Mouse (Mus musculus) frontal cortex, postnatal 25 days (tissue): ENCODE results near the gene Npas2.

ENCODE experiments used
- DNase-seq, 2 experiments: peaks; one replicate each; pipeline ENCODE4 v3.0.0; 2022; ENCODE audit warnings: low spot score in 2 of 2

Npas2 gene

DNA sequence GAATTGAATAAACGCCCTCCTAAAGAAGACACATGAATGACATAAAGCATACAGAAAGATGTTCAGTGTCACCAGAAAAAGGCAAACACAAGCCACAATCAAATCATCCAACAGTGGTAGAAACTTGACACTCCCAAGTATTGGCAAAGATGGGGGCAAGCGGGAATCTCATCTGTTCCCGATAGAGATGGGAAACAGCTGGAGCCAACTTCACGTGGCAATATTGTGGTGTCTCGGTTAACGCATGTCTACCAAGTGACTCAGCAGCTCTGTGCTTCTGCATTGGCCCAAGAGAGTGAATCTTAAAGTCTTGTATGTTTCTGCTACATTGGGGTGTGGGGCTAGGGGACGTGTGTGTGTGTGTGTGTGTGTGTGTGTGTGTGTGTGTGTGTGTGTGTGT is 89.8 kb downstream of the Npas2 start:
- no peak for DNase-seq

DNA sequence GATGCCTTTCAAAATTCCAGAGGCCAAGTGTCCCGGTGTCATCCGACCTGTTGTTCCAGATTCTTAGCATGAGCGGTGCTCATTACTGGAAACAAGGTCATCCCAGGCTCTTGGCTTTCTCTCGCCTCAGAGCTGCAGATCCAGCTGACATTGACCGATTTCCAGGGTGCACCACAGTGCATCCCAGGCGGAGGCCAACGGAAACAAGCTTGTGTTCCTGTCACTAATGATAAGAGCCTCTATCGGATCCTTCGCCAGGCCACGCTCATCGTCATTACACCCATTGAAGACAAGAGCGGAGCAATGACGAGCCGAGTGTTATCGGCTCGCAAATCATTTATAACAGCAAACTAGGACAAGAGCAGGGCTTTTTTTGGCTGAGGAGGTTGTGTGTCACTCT is 91.3 kb downstream of the Npas2 start:
- no peak for DNase-seq

DNA sequence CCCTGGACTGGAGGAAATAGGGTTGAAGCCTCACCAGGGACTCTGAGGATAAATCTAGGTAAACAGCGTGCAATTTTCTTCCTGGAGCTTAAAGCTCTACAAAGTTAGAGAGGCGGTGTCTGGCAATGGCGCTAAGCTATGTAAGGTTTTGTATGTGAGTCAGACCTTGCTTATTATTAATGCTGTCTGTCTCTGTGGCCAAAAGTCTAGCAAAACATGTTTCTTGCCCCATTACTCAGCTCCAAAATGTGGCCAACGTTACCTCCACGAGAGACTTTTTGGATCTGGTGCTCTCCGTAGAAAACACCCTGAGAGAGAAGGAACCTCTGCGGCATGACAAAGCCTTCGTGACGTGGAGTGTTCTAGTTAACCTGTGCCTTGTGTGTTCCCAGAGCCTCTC is 93.5 kb downstream of the Npas2 start:
- DNase-seq = no peak

DNA sequence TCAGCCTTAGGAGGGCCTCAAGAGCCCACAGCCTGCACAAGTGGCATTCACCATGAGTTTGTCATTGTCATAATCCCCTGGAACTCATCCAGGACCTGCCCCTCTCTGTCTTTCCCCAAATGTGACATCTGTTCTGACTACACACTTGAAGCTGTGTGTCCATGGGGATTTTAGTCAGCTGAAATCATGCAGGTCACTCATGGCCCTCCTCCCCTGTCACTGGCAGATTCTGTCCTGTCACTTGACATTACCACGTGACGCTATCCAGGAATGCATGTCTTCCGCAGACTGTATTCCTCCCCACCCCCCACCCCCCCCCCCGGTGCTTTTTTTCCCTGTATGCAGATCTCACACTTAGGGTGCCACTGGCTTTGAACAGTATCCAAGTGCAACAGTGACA is 94.3 kb downstream of the Npas2 start:
- no peak for DNase-seq

DNA sequence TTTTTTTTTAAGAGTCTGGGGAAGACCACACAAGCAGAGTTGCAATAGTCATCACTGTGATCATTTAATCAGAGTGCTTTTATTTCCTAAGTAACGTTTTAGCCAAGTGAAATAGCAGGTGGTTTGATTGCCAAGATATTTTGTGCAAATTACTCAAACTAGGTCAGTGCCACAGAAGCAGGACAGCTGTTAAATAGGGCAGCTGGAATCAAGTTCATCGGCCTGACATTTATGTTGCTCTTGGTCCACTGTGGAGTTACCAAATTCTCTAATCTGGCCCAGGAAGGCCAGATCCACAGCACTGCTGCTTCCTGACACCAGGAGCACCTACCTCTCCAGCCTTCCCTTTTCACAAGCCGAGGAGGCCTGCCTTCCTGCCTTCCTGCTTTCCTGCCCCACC is 94.9 kb downstream of the Npas2 start:
- no peak for DNase-seq

DNA sequence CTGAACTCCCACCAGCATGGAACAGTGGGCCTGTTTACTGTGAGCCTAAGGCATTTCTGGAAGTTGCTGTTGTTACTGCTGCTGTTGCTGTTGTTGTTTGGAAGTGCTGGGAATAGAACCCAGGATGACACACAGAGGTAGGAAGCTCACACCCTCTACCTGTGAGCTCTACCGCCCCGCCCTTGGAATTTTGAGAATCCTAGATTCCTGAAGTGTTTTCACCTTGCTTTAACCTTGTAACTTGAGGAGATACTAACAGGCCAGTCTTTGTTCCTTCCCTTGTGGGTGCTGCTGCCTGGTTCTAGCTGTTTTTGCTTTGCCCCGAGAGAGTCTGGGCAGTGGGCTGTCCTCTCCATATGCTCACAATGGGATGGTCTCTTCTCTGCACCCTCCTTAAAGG is 98.5 kb downstream of the Npas2 start:
- no peak for DNase-seq

DNA sequence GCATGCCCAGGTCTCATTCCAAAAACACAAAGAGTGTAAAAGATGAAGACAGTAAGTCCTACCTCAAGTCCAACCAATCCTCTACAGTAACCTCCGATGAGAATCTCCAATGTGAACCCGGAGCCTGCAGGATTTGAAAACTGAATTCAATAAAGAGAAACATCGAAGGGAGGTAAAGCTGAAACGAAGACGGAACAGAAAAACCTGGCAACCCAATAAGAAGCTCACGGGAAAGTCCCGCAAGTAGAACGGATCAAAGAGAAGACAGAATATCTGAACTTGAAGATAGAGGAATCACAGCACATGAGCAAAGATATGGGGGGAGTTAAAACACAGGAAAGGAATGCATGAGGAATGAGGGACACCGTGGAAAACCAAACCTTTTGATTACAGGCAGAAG is 104.8 kb downstream of the Npas2 start:
- DNase-seq = no peak

DNA sequence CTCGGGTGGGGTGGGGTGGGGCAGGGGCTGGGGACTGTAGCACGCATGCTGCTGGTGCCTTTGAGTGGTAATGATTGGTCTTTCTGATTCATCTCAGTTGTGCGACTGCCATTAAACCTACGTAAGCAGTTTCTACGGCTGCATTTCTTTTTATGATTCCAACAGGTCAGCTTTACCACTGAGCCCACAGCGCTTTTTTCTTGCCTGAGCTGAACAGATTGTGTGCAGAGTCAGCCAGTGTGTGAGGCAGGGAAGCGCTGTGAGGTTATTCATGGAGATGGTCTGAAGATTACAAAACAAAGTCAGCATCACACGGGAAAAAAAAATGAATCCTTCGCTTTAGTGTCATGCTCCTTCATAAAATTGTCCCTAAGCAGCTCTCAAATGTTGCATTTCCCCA is 106.7 kb downstream of the Npas2 start:
- no peak for DNase-seq

DNA sequence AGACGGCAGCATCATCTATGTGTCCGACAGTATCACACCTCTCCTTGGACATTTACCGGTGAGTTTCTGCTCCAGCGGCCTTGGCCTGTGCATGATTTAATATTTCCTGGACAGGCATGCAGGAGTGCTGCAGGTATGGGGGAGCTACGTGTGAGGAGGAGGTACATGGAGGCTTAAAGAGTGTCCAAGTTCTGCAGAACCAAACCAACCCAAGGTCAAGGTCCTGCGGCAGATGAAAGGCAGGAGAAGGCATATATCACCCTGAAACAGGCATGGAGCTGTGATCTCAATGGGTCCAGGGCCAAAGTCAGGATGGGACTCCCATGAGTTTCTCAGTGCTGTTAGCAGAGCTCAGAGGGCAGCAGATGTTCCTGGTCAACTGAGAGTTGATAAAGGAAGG is 107.1 kb downstream of the Npas2 start:
- no peak for DNase-seq

DNA sequence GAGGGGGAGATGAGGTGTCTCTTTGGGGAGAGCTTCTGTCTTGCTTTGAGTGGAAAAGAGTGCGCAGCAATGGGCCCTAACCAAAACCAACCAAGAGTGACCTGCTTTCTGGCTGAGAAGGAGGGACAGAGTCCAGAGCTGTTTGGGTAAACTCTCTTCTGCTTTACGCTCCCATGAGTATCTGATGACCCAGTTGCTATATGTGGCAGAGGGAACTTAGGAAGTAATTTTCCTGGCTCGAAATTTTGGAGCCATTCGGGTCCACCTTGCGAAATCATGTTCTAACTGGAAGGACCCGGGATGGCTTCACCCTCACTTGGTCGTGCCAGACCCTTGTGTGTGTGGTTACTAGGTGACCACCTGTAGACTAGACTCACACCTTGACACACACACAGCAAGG is 108.7 kb downstream of the Npas2 start:
- DNase-seq = no peak

DNA sequence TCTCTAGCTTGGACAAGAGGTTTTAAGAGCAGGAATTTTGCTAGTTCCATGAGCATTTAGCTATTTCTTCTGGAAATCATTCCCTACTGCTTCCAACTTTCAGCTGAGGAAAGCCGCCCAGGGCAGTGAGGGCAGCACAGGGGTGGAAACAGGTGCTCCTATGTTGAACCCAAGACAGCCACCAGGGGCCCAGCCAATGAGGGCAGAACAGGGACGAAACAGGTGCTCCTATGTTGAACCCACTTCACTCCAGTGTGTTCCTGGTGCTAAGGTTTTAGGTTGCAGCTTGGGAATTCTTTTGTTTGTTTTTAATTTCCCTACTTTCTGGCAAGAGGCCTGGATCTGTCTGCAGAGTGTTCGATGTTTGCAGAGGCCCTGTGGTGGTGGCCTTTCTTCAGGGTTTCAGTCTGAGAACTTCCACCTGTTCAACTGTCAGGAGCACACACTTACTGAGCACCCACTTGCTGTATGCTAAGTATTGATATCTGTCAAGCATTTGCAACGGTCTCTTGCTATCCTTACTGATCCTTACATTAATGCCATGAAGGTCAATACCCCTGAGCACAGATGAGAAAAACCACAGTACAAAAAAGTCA is 109.6 kb downstream of the Npas2 start:
- no peak for DNase-seq

DNA sequence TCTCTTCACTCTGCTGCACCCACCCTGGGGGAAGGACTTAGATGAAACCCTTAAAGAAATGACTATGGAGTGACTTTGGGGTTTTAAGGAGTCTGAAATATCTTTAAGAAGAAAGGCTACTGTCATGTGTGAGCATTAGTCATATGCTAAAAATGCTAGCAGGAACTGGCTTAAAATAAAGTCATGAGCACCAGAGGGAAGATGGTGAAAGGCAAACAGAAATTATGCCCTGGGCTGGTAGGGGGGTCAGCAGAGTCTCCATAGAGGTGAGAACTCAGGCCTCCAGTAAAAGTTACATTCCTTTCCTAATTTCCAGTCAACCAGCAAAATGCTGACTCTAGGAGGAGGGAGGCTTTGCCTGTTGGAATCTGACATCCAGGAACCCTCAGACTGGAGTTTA is 113.8 kb downstream of the Npas2 start:
- DNase-seq = no peak

DNA sequence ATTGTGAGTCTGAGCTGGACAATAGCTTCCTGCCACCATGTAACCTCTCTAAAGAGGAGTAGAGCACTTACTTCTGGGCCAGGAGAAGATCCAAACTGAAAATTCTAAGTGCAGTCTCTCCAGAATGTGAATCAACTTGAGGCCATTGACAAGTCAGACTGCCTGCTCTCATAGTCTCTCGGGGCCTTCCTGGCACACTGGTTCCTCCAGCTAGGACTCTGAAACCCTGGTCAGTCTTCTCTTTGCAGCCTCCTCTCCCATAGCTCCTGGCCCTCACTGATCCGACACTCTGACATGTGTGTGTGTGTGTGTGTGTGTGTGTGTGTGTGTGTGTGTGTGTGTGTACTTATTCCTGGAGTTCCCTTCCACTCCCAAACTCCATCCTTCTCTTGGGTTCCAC is 114.4 kb downstream of the Npas2 start:
- DNase-seq = no peak

DNA sequence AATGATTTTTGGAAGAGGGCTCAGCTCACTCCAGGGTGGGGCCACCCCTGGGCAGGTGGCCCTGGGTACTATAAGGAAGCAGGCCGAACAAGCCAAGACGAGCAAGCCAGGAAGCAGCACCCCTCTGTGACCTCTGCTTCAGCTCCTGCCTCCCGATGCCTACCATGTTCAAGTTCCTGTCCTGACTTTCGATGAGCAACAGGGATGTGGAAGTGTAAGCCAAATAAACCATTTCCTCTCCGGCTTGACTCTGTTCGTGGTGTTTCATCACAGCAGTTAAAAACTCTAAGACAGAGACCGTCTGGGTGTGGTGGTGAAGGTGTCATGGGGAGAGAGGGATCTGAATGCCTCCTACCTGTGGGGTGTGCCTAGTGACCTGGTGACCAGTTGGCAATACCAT is 116.0 kb downstream of the Npas2 start:
- no peak for DNase-seq

DNA sequence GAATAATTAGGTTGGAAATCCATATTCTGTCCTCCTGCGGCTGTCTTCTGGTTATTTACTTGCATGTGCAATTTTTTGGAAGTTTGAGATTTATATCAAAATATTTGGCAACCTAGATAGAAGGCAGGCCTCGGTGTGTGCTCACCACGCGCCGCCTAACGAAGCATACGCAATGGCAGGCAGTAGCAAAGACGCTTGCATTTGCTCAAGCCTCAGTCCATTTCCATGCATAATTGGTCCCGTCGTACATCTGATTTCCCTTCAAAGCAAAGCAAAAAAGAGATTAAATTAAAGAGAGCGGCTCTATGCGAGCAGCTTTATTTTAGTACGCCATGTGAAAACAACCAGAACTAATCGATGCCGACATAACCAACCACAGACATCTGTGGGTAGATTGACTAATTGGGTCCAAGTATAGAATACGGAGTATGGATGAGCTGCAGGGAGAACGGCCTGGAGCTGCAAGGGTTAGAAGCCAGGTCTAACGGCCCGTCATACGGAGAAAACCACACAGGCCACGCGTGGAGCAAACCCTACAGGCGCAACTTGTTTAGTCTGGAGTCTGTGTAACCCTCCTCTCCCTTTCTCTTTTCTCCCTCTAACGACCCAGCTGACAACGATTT is 118.9 kb downstream of the Npas2 start:
- DNase-seq = no peak

DNA sequence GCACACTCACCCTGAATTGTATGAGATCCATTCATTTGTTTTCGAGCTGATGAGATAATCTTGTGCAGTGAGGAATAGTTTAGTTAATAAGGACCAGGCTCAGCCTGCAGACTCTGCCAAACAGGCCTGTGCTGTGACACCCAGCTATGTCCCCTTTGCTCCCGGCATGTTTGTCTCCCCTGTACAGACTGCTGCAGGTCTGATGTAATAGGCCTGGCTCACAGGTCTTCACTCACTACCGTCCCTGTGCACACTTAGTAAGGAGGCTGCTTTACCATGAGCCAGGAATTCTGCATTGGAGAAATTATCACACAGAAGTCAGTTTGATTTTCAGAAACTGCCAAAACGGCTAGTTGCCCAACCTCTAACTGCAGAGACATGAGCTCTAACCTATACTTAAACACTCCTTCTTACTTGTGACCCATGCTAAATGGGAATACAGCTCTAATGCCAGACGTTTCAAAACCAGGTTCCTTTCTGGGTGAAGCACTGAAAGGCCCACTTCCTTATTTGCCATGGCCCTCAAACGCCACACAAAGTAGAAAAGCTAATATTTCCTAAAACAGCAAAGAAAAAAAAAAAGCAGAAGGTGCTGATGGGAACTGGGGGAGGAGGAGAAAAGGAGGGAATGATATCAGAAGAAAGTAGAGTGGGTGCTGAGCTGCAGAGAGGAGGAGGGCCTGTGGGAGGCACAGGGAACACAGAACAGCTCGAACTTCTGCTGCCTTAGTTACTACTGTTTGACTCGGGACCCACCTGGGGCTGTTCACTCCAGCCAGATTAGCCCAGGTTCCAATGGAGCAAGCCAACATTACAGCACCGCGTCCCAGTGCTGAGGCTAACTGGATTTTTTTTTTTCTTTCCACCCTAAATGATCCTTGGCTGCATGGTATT is 120.1 kb downstream of the Npas2 start:
- no peak for DNase-seq

DNA sequence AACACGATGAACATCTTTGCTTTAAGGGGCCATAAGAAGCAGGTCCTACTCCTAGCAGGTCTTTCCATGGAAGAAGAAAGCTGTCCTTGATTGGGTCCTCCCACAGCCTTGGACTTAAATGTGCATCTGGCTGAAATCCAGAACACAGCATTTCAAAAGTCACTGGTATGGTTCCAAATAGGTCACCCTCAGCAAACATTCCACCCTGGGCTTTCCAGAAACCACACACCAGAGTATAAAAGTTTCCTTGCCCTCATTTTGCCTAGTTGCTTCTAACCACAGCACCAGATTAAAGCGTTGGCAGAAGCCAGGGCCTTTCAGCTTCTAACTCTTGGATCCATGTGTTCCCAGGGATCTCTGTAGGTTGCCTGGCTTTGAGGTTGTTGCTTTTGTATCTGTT is 124.4 kb downstream of the Npas2 start:
- no peak for DNase-seq

DNA sequence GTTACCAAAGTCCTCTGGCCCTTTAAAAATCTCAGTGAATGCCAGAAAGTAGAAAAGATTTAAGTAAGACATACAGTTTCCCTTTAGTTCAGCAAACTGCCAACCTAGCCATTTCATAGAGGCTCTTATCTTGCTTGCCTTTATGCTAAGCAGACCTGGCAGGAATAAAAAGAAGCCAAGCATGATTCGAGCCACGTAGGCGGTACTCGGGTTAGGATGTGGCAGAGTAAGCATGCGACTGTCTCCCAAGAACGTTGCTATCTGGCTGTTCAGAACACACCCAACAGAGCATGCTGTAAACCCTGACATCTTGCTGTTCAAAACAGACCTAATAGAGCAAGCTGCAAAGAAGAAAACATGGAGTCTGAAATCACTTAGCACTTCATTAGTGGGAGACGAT is 125.3 kb downstream of the Npas2 start:
- no peak for DNase-seq

DNA sequence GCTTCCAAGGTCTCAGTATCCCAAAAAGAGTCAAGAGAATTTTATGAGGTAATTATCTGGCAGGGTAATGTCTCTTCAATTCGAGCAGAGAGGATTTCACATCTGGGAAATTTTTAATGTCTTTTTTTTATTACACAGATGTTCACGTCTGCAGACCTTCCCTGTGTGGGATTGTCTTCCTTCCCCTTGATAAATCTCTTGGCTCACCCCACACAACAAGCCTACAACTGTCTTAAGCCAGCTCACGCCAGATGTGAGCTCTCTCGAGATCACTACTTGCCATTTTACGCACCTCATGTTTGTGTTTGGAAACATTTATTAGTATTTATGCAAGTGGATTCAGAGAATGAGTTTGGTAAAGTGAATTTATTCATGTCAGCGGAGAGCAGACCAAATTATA is 128.4 kb downstream of the Npas2 start:
- no peak for DNase-seq

DNA sequence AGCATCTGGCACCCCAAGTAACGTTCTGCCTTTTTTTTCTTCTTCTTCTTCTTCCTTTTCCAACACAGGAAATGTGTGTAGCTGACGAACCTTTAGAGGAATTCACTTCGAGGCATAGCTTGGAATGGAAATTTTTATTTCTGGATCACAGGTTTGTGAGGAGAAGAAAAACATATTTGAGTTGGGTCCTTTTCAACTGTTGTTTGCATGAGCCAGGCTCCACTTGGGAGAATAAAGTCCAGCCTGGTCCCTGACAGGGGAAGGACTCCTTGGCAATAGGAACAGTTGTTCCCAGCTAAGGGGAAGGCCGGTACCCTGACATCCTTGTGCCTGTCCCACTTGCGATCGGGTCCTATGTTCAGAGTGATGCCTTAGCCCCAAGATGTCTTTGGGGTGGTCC is 131.7 kb downstream of the Npas2 start:
- DNase-seq = no peak

DNA sequence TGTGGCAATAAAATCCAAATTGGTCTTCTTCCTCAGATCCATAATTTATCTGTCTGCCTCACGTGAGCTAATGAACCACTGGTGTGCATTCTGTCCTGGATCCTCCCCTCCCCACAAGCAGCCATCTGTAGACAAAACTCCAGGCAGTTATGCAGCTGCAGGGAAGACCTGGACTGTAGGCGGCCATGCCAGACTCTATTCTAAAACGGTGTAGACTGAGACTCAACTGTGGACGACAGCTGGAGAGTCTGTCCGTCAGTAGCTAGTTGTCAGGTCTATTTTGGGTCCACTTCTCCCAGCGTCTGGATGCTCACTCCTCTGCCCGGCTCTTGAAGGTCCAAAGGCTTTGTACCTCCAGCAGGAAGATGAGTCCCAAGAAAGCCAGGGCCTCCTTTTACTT is 134.0 kb downstream of the Npas2 start:
- DNase-seq = no peak

DNA sequence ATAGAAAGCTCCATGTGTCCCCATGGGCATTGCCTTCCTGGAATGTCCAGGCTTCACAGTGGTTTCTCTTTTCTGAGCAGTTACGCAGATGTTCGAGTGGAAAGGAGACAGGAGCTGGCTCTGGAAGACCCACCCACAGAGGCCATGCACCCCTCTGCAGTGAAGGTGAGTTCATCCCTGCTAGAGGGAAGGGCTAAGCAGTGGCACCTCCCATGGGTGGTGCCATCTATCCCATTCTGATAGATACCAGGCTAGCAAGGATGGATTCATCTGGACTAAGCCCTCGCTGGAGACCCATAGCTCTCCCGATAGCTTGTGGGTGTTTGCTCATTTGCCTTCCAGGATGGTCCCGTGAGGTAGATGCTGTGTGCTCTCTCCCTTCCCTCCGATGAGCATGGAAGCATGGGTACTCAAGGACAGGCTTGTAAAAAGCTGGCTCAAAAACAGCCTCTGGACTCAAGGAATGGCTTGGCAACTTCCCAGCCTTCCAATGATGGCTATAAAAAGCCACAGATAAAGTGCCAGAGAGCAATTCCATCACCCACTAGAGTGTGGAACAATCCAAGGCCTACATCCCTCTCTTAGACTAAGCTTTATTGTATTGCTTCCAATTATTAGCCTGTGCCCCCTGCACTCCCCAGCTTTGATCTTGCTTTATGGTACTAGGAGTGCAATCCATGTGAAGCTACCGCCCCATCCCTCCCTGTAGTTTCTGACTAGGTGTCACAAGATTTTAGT is 137.5 kb downstream of the Npas2 start:
- no peak for DNase-seq

DNA sequence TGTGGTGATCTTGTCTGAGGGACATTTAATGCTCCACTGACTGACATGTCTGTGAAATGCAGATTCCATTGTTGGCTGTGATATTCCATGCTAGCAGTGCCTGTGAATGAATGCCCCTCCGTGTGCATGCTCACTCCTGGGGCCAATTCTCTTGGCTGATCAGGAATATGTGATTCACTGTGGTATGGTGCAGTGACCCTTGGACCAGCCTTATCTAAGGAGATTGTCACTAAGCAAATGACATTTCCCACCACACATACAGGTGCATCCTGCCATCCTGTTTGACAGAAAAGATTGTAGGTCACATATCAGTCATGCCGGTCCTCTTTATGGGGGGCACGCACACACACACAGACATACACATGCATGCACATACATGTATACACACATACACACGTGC is 138.9 kb downstream of the Npas2 start:
- no peak for DNase-seq
